Mouse (Mus musculus) thymus, postnatal 0 days (tissue): ENCODE measurements around the gene Ddx39b. TPM values are rescaled to one million over a fixed set of nuclear protein-coding genes. Genes with fewer than 3 reads are reported as not detected.
"Not testable (repeated sequence)": the region's sequence is repeated elsewhere in the genome, so short reads cannot be mapped to it uniquely, and the experiment has no call there.

Source experiments
- DNase-seq: peaks from one replicate; pipeline ENCODE4 v3.0.0-alpha.2; 2015; ENCODE audit warnings: low spot score
- polyA plus RNA-seq: library from polyadenylated mRNA; unstranded; fragments of >200 nt; fragmentation: Nextera tagmentation; extraction: Ambion mirVana; gene quantifications from 2 replicates; pipeline ENCODE4 v1.2.1, GENCODE M21; 2015

Ddx39b gene
- polyA plus RNA-seq, 1 experiment from 2014 or later, result 423 TPM

DNA sequence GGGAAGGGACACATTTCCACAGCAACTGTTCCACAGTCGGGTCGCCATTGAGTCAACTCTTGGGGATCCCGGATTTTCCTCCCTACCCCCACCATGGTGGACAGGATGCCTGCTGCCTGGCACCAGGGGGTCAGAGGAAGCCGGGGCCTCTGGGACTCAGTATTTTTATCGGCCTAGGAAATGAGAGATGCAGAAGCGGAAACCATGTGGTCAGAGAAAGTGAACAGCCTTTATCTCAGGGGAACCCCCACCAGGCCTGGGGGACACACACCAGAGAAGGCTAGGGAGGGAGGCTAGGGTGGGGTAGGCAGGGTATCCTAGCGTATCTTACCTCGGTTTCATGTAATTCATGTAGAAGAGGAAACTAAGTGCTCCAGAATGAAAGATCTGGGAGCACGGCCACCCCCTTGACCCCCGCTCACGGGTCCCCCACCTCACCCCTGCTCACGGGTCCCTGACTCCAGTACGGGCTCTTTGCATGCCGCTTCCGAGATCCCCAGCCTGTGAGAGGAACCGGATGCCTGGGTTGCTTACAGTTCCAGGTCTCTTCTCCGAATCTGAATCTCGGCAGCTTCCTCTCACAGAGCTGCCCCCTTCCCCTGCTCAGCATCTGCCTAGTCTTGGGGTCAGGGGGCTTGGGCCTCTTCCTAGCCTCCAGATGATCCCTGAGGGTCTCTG, 22.9 kb upstream of the Ddx39b start:
- DNase-seq, result peak; percentile 51

DNA sequence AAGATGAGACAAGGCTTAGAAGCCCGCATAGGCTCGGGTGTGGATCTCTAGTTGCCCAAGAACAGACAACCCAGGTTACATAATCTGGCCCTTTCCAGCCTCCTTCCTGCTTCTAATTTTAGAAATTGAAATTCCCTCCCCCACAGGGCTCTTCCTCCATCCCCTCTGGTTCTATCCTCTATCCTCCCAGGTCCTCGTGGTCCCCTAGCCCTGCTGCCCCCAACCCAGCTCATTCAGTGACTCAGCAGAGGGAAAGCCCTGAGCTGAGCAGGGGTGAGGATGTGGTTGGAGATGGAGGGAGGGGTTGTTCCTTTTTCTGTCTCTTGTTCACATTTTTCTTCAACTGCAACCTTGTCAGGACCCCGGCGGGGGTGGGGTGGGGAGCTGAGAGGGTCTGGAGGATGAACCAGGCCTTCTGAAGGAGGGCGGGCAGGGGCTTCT, 21.9 kb upstream of the Ddx39b start:
- peak; percentile 77 for DNase-seq

DNA sequence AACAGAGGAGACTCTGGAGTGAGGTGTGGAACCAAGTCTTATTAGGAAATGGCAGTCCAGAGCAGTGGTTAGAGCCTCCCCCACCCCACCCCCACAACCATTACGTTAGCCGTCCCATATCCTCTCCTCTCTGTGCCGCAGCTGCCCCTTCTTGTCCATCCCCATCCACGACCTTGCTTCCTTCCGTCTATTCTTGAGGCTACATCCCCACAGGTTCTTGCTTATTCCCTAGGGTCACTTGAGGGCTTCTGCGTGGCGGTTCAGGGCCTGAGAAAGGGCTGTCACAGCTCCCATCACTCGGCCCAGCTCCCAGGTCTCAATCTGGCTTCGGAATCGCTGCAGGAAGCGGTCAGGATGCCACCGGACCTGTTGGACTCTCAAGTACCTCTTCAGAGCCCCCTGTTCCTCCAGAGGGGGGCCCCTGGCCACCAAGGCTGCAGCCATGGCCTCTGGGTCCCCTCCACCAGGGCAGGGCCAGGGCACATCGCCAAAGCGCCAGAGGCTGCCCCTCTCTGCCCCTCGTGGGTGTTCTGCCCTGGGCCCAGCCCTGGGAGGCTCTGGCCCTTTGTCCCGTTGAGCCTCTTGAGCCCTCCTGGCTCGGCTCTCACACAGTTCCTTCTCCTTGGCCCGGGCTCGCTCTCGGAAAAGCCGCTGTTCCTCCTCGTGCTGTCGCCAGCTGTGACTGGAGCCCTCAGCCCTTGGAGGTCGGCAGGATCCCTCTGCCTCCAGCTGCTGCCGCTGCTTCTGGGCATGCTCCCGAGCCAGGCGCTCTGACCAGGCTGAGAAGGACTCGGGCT, 21.2 kb upstream of the Ddx39b start, which contains the start of gene Gm16181:
Gene Gm16181, plus strand, starts transcription at position 679 of the 797 bp plus-strand sequence.
- DNase-seq, result no peak

DNA sequence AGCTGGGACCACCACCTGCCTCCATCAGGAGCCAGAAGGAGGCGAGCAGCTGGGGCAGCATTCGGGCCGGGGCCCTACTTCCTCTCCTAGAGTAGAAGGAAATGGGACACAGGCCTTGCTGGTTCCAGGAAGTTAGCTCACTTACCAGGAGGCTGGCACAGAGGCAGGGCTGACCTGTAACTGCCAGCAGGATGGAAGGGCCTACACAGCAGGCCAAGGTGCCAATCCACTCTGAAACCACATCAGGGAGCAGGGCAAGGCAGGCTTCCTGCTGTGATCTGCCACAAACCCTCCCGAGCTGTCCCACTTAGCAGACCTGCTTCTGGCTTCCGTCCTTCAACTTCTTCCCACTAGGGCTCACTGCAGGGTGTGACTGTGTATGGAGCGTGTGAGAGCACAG, 19.2 kb upstream of the Ddx39b start:
- DNase-seq, result peak; percentile 79

DNA sequence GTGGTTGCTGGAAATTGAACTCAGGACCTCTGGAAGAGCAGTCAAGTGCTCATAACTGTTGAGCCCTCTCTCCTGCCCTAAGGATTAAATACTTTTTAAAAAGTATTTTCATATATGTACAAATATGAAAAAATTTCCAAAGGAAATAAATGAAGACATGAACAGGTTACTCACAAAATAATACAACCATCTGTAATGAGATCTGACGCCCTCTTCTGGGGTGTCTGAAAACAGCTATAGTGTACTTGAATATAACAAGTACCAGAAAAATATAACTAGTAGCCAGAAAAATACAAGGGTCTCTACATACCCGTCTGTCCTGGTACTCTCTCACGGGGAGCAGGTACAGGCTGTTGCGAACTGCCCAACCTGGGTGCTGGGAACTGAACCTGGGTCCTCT, 16.9 kb upstream of the Ddx39b start:
- DNase-seq, result no peak

DNA sequence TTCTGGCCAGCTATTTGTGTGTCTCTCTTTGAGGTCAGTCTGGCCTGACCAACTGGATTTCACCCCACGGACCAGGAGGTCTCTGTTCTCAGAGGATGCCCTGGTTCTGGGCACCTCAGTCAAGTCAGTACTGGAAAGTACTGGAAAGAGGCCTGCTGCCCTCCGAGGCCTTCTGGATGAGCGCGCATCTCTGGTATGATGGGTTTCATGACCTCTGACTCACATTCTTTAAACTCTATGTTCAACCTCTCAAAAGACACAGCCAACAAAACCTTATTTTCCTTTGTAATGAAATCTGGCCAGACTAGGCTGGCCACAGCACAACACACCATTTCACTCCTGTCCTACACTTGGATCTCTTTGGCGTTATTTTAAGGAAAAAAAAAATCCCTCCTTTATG, 16.1 kb upstream of the Ddx39b start:
- DNase-seq, result no peak

DNA sequence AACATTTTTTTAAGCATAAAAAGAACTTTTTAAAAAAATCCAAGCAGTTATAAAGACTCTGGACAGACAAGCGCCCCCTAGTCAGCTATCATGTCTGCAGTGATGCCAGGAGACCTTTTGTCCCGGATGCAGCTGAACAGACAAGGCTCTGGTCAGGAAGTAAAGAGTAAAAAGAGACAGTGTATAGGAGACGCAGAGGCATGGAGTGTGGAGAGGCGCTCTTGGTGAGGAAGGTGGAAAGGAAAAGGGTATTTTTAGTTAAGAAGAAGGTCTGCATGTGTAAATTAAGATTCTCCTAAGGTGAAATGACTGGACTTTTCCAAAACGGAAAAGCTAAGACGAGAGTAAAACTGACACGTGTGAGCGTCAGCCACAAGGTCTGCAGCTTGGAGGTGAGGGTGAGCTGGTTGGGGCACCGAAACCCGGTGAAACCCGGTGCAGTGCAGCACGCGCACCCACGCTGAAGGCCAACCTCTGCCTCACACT, 14.9 kb upstream of the Ddx39b start:
- DNase-seq, result no peak

DNA sequence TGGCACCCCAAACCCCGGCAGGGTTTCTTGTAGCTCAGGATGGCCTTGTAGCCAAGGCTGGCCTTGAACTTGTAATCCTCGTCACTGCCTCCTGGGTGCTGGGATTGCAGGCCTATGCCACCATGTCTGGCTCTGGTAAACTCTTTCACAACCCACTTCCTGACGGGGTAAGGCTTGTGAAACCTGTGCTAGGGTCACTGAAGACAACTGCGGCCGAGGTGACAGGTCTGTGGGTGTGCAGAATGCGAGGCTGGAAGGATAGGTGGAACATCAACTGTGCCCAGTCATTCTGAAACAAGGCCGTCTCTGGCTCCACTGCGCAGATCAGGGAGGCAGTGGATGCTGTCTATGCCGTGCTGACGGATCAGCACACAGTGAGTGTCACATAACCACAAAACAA, 10.5 kb upstream of the Ddx39b start:
- DNase-seq, result no peak

DNA sequence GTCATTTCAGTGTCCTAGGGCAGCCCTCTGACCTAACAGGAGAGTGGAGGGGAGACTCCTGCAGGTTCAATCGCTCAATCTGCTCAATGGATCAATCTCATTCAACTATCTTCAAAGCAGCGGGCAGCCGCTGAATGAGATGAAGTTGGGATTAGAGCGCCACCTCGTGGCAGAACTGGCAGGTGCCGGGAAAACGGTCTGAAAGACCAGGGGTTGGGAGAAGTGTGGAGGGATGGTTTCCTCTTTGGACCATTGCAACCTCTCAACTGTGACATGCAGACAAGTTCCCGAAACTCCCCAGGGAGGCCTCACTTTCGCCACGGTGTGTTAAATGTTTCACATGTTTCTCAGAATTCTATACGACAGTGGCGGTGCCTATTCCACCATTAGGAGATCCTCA, 9.5 kb upstream of the Ddx39b start:
- peak; percentile 79 for DNase-seq

DNA sequence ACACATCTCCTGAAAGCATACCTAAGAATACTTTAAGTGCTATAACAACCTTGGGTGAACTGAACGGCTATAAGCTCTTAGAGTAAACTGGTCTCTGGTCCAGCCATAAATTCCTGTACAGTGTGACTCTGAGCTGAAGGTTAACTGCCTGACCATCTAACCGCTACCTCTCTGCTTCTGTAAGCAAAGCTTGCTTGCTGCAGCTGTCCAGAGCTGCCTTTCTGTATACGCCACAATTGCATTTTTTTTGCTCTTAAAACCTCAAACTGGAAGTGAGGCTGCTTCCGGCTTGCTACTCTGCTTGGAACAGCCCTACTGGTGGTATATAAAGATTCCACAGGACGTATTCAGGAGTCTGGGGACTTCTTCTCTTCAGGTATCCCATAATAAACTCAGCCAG, 8.9 kb upstream of the Ddx39b start:
- DNase-seq, result peak; percentile 72

DNA sequence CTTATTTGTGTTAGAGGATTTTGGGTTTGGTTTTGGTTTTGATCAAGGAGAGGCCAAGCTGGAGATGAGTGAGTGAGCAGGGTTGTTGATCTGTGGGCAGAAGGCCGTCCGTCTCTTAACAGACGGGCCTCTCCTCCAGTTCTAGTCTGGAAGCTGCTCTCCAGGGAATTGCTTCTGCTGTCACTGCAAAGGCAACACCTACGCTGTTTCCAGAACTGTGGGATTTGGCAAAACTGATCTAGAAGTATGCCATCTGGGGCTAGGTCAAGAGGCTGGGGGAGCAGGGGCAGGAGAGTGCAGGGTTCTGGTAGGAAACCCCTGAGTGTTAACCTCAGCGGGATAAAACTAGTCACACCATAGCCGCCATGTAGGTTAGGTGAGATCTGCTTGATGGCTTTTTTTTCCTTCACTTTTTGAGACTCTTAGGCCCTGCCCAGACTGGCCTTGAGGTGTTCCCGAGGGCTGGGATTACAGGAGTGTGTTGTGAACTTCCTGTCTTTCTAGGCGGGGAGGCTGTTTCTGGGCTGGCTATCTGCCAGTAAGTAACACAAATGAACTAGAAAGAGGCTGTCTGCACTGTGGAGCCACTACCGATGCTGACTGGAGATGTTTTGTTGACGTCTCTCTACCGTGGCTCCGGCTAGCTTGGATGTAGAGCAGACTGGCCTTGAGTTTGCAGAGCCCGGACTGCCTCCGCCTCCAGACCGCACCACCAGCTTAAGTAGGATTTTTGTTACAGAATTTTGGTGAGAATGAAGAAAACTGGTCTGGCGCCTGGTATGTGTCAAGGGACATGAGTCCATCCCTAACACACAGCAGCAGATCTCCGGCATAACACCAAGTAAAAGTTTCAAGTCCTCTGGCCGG, 8.2 kb upstream of the Ddx39b start, which contains the start of gene Atp6v1g2:
Gene Atp6v1g2, plus strand, starts transcription at position 547 of the 867 bp plus-strand sequence.
- DNase-seq, result no peak

DNA sequence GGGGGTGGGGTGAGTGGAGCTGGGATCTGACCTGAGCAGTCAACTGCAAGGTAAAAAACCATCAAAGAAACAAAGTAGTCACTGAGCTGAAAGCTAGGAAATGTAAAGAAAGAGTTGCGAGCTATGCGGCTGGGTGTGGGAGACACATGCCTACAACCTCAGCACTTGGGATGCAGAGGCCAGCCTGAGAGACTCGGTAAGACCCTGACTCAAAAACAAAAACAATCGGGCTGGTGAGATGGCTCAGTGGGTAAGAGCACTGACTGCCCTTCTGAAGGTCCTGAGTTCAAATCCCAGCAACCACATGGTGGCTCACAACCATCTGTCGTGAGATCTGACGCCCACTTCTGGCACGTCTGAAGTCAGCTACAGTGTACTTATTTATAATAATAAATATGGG, 7.5 kb upstream of the Ddx39b start:
- not testable (repeated sequence) for DNase-seq

DNA sequence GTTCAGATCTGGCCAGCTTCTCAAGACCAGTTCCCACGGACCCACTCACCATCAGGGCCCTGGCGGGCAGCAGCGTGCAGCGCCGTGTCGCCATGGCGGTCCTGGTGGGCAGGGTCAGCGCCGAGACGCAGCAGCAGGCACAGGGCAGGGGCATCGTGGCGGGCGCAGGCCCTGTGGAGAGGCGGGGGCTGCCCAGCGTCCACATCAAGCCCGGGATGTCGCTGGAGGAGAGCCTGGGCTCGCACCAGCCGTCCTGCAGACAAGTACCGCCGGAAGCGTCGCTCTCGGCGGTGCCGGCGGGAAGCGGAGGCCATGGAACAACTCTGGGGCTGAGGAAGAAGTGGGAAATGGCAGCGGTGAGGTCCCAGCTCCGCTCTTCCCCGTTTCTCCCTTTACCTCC, 6.6 kb upstream of the Ddx39b start:
- peak; percentile 42 for DNase-seq

DNA sequence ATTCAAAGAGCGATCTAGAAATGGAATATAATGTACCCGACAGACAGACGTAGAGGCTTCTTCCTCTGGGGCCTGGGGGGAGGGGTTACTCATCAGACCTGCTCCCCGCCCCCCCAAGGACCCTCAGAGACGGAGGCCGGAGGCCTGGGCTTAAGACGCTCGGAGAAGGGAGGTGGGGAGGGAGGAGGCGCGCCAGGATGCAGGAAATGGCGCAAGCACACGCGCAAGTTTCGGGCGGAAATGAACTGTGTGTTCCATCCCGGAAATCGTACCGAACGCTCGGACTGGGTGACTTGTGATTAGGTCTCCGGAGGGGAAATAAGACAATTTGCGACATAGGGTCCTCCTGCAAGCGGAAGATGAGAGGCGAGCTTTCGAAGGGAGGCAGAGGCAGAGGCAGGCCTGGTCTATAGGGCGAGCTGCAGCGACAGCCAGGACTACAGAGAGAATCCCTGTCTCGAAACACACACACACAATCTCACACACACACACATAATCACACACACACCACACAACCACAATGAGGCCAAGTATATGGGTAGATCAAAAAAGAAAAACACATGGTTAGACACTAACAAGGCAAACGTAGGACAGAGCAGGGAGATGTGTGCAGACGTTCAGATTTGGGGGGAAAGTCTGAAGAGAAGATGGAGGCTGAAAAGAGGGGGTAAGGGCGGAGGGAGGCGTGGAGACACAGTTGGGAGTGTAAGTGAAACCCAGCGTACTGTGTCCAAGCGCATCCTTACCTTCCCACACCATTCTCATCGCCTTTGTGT, 5.7 kb upstream of the Ddx39b start, which contains the start of gene Nfkbil1:
Gene Nfkbil1, minus strand, starts transcription at position 179 of the 776 bp plus-strand sequence.
- DNase-seq, result peak; percentile 90

DNA sequence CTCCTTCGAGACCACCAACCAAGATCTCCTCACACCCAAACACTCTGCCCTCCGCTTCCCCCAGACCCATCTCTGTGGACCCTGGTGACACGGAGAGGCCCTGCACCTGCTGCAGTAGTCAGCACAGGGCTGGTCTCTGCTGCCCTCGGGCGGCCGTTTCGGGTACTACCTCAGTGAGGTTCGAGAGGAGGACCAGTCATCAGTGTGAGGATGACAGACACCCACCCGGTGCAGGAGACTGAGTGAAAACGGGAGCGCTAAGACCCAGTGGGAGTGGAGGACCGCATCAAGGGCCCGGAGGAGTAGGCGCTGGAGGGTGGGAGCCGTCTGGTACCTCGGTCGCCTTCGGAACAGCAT, 5.2 kb upstream of the Ddx39b start:
- DNase-seq, result peak; percentile 95

DNA sequence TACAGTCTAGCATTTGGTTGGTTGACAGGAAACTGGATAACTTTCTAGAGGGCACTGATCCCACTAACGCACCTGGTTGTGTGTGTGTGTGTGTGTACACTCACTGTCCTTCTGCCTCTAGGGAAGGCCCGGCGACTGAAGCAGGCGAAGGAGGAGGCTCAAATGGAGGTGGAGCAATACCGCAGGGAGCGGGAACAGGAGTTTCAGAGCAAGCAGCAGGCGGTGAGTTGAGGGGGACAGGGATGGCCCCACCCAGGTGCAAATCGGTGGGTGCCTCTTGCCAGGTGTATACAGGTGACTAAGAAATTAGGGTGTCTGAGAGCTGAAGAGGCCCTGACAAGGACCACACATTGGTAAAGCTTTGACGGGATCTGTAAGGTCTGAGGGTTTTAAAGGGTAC, 4.5 kb upstream of the Ddx39b start:
- no peak for DNase-seq

DNA sequence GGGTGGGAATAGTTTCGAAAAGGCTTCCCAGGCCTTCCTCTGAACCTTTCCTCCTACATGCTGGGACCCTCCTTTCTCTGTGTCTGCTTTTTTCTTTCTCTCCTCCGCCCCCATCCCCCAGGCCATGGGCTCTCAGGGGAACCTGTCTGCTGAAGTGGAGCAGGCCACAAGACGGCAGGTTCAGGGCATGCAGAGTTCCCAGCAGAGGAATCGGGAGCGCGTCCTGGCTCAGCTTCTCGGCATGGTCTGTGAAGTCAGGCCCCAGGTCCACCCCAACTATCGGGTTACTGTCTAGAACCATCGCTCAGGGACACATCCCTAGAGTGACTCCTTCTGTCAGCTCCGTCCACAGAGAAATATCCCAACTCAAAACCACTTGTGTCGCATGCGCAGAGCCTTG, 4.0 kb upstream of the Ddx39b start:
- no peak for DNase-seq

DNA sequence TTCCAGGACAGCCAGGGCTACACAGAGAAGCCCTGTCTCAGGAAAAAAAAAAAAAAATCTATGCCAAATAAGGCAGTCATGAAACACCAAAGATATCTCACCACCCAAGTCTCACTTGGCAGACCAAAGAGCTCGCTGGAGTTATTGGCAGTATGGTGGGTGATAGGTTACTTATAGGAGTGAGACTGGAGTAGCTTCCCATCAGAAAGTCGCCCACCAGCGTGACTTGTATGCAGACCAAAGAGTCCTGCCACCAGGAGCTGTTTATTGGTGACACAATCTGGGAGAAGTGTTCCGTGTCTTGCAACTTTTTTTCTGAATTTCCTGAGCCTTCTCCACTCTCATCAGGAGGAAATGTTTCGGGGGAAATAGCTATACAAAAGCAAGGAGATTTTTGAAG, 1.8 kb upstream of the Ddx39b start:
- no peak for DNase-seq

DNA sequence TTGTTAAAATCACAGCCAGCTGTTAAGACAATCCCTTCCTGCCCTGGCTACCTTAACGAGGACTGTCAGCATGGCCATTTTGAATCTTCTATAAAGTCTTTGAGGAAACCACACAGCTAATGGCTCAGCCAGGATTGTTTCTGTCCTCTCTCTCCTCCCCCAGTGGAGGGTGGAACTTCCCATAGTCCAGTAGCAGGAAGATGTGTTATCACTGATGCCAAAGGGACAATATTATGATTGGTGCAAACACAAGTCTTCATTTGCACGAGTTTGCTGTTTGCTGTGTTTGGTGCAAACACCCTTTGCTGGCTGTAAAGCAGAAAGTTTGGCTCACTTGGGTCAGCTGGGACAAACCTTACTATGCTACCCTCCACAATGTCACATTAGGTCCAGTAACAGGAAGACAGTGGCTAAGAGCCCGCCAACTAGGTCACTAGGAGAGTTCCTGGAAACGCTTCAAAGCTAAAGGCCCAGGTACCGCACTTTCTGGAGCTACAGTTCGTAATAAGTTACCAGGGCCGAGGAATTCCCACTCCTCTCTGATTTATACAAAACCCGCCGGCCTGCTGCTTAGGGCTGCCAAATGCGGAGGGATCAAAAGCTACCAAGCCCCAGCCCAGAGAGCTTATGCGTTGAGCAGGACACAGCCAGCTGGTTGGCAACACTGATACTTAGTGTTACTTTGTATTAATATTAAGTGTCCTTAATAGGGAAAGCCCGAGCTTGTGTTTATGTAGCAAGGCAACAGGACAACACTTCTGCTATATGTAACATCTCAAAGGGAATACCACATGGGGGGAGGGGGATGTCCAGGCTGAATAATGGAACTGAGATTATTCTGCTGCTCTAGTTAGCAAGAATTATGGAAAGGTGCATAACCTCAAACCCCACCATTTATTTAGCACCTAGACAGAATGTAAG, 902 bp upstream of the Ddx39b start:
- DNase-seq, result no peak
